Mouse (Mus musculus) forebrain, embryonic 15.5 days (tissue): ENCODE measurements around the gene Ntpcr. TPM values are rescaled to one million over a fixed set of nuclear protein-coding genes. Genes with fewer than 3 reads are reported as not detected.

ENCODE experiments used
- ATAC-seq: fragments of 200-750 bp; cut with Nextera tagmentation; replicated peaks from 2 replicates; pipeline ENCODE4 v1.8.0; 2017; ENCODE audit warnings: mild to moderate bottlenecking, moderate TSS enrichment, moderate library complexity
- H3K27ac ChIP-seq: fragments of 300-500 bp; sonication (generic); replicated peaks from 2 replicates; pipeline ENCODE4 v1.5.1; 2015; ENCODE audit warnings: mild to moderate bottlenecking, inconsistent platforms
- H3K27me3 ChIP-seq: fragments of 300-500 bp; sonication (generic); 2 replicates; pipeline ENCODE4 v1.6.1; 2015; ENCODE audit warnings: inconsistent platforms
- H3K36me3 ChIP-seq: fragments of 300-500 bp; sonication (generic); 2 replicates; pipeline ENCODE4 v1.6.1; 2015; ENCODE audit warnings: mild to moderate bottlenecking, inconsistent platforms
- H3K4me1 ChIP-seq: fragments of 300-500 bp; sonication (generic); 2 replicates; pipeline ENCODE4 v1.6.1; 2015; ENCODE audit warnings: inconsistent platforms
- H3K4me2 ChIP-seq: fragments of 300-500 bp; sonication (generic); replicated peaks from 2 replicates; pipeline ENCODE4 v1.6.1; 2015; ENCODE audit warnings: mild to moderate bottlenecking, inconsistent platforms
- H3K4me3 ChIP-seq: fragments of 300-500 bp; sonication (generic); 2 replicates; pipeline ENCODE4 v1.5.1; 2015; ENCODE audit warnings: mild to moderate bottlenecking, inconsistent platforms
- H3K9ac ChIP-seq: fragments of 300-500 bp; sonication (generic); replicated peaks from 2 replicates; pipeline ENCODE4 v1.6.1; 2015; ENCODE audit warnings: mild to moderate bottlenecking, inconsistent platforms
- H3K9me3 ChIP-seq: fragments of 300-500 bp; sonication (generic); 2 replicates; pipeline ENCODE4 v1.6.1; 2016; ENCODE audit warnings: inconsistent platforms
- WGBS: fragments of 180-500 bp; shearing (Covaris S2); methylation state at CpG from one replicate; pipeline ENCODE4 v1.1.7; 2015; ENCODE audit warnings: mixed read lengths; 5-methylcytosine and 5-hydroxymethylcytosine counted together
- polyA plus RNA-seq: library from polyadenylated mRNA; unstranded; fragments of >200 nt; fragmentation: Nextera tagmentation; extraction: Ambion mirVana; gene quantifications from 2 replicates; pipeline ENCODE4 v1.2.1, GENCODE M21; 2015

The Ntpcr gene
- polyA plus RNA-seq, 1 experiment from 2014 or later: 28.0 TPM

GRCm38 (mm10) chr8:125702868-125703473 lies 26.8 kb upstream of the Ntpcr start:
- ATAC-seq: peak; percentile 91
- no peaks in the 10 kb centered on the region for H3K27me3 ChIP-seq
- H3K27ac ChIP-seq: peak overlapping the region; percentile 55; the same call in 1 of the 2 replicates
- no peaks in the 10 kb centered on the region for H3K9me3 ChIP-seq
- no peak overlapping the region for H3K9ac ChIP-seq
- no peak overlapping the region for H3K4me3 ChIP-seq
- 29% methylated on average over 15 of the region's 15 CpGs for WGBS
- peaks cover 14% of the 10 kb centered on the region for H3K4me1 ChIP-seq
- no peak overlapping the region for H3K4me2 ChIP-seq
- H3K36me3 ChIP-seq: no peaks in the 10 kb centered on the region

- 83% methylated on average over 6 of the region's 6 CpGs for WGBS
- ATAC-seq: no peak
- no peaks in the 10 kb centered on the region for H3K36me3 ChIP-seq
Measured at GRCm38 (mm10) chr8:125704434-125704833, 25.3 kb upstream of the Ntpcr start.

GRCm38 (mm10) chr8:125705816-125706215 lies 23.9 kb upstream of the Ntpcr start:
- 63% methylated on average over 7 of the region's 7 CpGs for WGBS
- Histone ChIP-seq H3K4me3 (no peak overlapping the region), H3K9ac (no peak overlapping the region), H3K27ac (no peak overlapping the region), H3K4me2 (no peak overlapping the region), H3K9me3 (no peaks in the 10 kb centered on the region), H3K27me3 (no peaks in the 10 kb centered on the region), H3K4me1 (peaks cover 14% of the 10 kb centered on the region), H3K36me3 (no peaks in the 10 kb centered on the region)
- ATAC-seq: no peak

More at GRCm38 (mm10) chr8:125704434-125704833, 25.3 kb upstream of the Ntpcr start:
- H3K27me3 ChIP-seq: no peaks in the 10 kb centered on the region
- H3K4me3 ChIP-seq: no peak overlapping the region
- H3K9me3 ChIP-seq: no peaks in the 10 kb centered on the region
- no peak overlapping the region for H3K27ac ChIP-seq
- no peak overlapping the region for H3K9ac ChIP-seq
- no peak overlapping the region for H3K4me2 ChIP-seq
- H3K4me1 ChIP-seq: peaks cover 14% of the 10 kb centered on the region

GRCm38 (mm10) chr8:125709171-125709570 lies 20.6 kb upstream of the Ntpcr start:
- ATAC-seq: no peak
- 86% methylated on average over 5 of the region's 5 CpGs for WGBS

GRCm38 (mm10) chr8:125711514-125711913 lies 18.2 kb upstream of the Ntpcr start:
- ATAC-seq: no peak
- no peak overlapping the region for H3K4me3 ChIP-seq
- 88% methylated on average over 5 of the region's 5 CpGs for WGBS

More at GRCm38 (mm10) chr8:125709171-125709570, 20.6 kb upstream of the Ntpcr start:
- Histone ChIP-seq H3K27me3 (no peaks in the 10 kb centered on the region), H3K36me3 (no peaks in the 10 kb centered on the region), H3K27ac (no peak overlapping the region), H3K4me3 (no peak overlapping the region), H3K9ac (no peak overlapping the region), H3K4me1 (no peaks in the 10 kb centered on the region), H3K9me3 (no peaks in the 10 kb centered on the region), H3K4me2 (no peak overlapping the region)

GRCm38 (mm10) chr8:125716211-125716610 lies 13.6 kb upstream of the Ntpcr start:
- ATAC-seq: no peak
- H3K27ac ChIP-seq: no peak overlapping the region
- no peak overlapping the region for H3K9ac ChIP-seq
- no peaks in the 10 kb centered on the region for H3K27me3 ChIP-seq
- no peaks in the 10 kb centered on the region for H3K9me3 ChIP-seq
- H3K4me1 ChIP-seq: no peaks in the 10 kb centered on the region; the same call in 1 of the 2 replicates
- no peak overlapping the region for H3K4me2 ChIP-seq
- no peaks in the 10 kb centered on the region for H3K36me3 ChIP-seq
- WGBS: 21% methylated on average over 4 of the region's 4 CpGs
- H3K4me3 ChIP-seq: no peak overlapping the region

More at GRCm38 (mm10) chr8:125711514-125711913, 18.2 kb upstream of the Ntpcr start:
- Histone ChIP-seq H3K4me2 (no peak overlapping the region), H3K36me3 (no peaks in the 10 kb centered on the region), H3K4me1 (no peaks in the 10 kb centered on the region; the same call in 1 of the 2 replicates), H3K27ac (no peak overlapping the region), H3K27me3 (no peaks in the 10 kb centered on the region), H3K9ac (no peak overlapping the region), H3K9me3 (no peaks in the 10 kb centered on the region)

- H3K4me2 ChIP-seq: no peak overlapping the region
- no peak overlapping the region for H3K4me3 ChIP-seq
- no peak overlapping the region for H3K9ac ChIP-seq
- no peak overlapping the region for H3K27ac ChIP-seq
- no peaks in the 10 kb centered on the region for H3K9me3 ChIP-seq
- no peaks in the 10 kb centered on the region for H3K36me3 ChIP-seq
- ATAC-seq: no peak
- H3K4me1 ChIP-seq: no peaks in the 10 kb centered on the region; the same call in 1 of the 2 replicates
- WGBS: 33% methylated on average over 7 of the region's 7 CpGs
- no peaks in the 10 kb centered on the region for H3K27me3 ChIP-seq
Measured at GRCm38 (mm10) chr8:125716613-125717012, 13.2 kb upstream of the Ntpcr start.

- Histone ChIP-seq H3K4me3 (no peak overlapping the region), H3K4me1 (no peaks in the 10 kb centered on the region; the same call in 1 of the 2 replicates), H3K9me3 (no peaks in the 10 kb centered on the region), H3K27ac (no peak overlapping the region), H3K9ac (no peak overlapping the region), H3K27me3 (no peaks in the 10 kb centered on the region), H3K4me2 (no peak overlapping the region), H3K36me3 (no peaks in the 10 kb centered on the region)
- WGBS: 63% methylated on average over 4 of the region's 4 CpGs
- no peak for ATAC-seq
Measured at GRCm38 (mm10) chr8:125718914-125719313, 10.8 kb upstream of the Ntpcr start.

GRCm38 (mm10) chr8:125722675-125723074 lies 7.1 kb upstream of the Ntpcr start:
- Histone ChIP-seq H3K4me3 (no peak overlapping the region), H3K9ac (no peak overlapping the region), H3K4me2 (no peak overlapping the region), H3K4me1 (no peaks in the 10 kb centered on the region), H3K9me3 (no peaks in the 10 kb centered on the region), H3K27me3 (no peaks in the 10 kb centered on the region), H3K27ac (no peak overlapping the region), H3K36me3 (no peaks in the 10 kb centered on the region)
- no peak for ATAC-seq
- WGBS: 91% methylated on average over 7 of the region's 7 CpGs

- no peaks in the 10 kb centered on the region for H3K36me3 ChIP-seq
- WGBS: 94% methylated on average over 6 of the region's 6 CpGs
- H3K9ac ChIP-seq: no peak overlapping the region
- H3K4me3 ChIP-seq: no peak overlapping the region
- no peak for ATAC-seq
- no peaks in the 10 kb centered on the region for H3K9me3 ChIP-seq
- no peak overlapping the region for H3K27ac ChIP-seq
- H3K27me3 ChIP-seq: no peaks in the 10 kb centered on the region
- no peak overlapping the region for H3K4me2 ChIP-seq
- no peaks in the 10 kb centered on the region for H3K4me1 ChIP-seq
Measured at GRCm38 (mm10) chr8:125723437-125723836, 6.3 kb upstream of the Ntpcr start.

- H3K27ac ChIP-seq: no peak overlapping the region
- H3K27me3 ChIP-seq: no peaks in the 10 kb centered on the region
- ATAC-seq: no peak
- H3K36me3 ChIP-seq: no peaks in the 10 kb centered on the region
- H3K4me3 ChIP-seq: no peak overlapping the region
- H3K4me1 ChIP-seq: no peaks in the 10 kb centered on the region
- 76% methylated on average over 6 of the region's 6 CpGs for WGBS
- H3K9me3 ChIP-seq: no peaks in the 10 kb centered on the region
- no peak overlapping the region for H3K4me2 ChIP-seq
- H3K9ac ChIP-seq: no peak overlapping the region
Measured at GRCm38 (mm10) chr8:125725037-125725820, 4.5 kb upstream of the Ntpcr start.

GRCm38 (mm10) chr8:125726143-125726542 lies 3.6 kb upstream of the Ntpcr start:
- no peak overlapping the region for H3K4me2 ChIP-seq
- WGBS: 93% methylated on average over 4 of the region's 4 CpGs
- no peak overlapping the region for H3K27ac ChIP-seq
- no peaks in the 10 kb centered on the region for H3K4me1 ChIP-seq
- H3K9me3 ChIP-seq: no peaks in the 10 kb centered on the region
- no peak overlapping the region for H3K4me3 ChIP-seq
- H3K36me3 ChIP-seq: no peaks in the 10 kb centered on the region
- no peak for ATAC-seq
- no peaks in the 10 kb centered on the region for H3K27me3 ChIP-seq
- no peak overlapping the region for H3K9ac ChIP-seq
